Mouse (Mus musculus) midbrain, postnatal 0 days (tissue): Measurements from ENCODE around the gene Celf2. TPM values are rescaled to one million over a fixed set of nuclear protein-coding genes. Genes with fewer than 3 reads are reported as not detected.

Experiments
- ATAC-seq: fragments of 200-750 bp; cut with Nextera tagmentation; 2 replicates; pipeline ENCODE4 v1.8.0; 2017; ENCODE audit warnings: moderate number of reproducible peaks, mild to moderate bottlenecking, moderate TSS enrichment, moderate library complexity; ENCODE audit not compliant: low FRiP score
- DNase-seq: peaks from one replicate; pipeline ENCODE4 v3.0.0-alpha.2; 2015; ENCODE audit warnings: low spot score
- H3K27ac ChIP-seq: fragments of 300-500 bp; sonication (generic); 2 replicates; pipeline ENCODE4 v1.5.1; 2014; ENCODE audit warnings: low read depth, mild to moderate bottlenecking, low read length, mixed read lengths
- H3K27me3 ChIP-seq: fragments of 300-500 bp; sonication (generic); 2 replicates; pipeline ENCODE4 v1.6.1; 2014; ENCODE audit warnings: low read length, control low read depth, mixed read lengths; ENCODE audit not compliant: insufficient read depth
- H3K36me3 ChIP-seq: fragments of 300-500 bp; sonication (generic); 2 replicates; pipeline ENCODE4 v1.6.1; 2014; ENCODE audit warnings: low read length, control low read depth, mixed read lengths; ENCODE audit not compliant: insufficient read depth
- H3K4me1 ChIP-seq: fragments of 300-500 bp; sonication (generic); 2 replicates; pipeline ENCODE4 v1.6.1; 2014; ENCODE audit warnings: mild to moderate bottlenecking, control low read depth, antibody characterized with exemption, low read length, mixed read lengths; ENCODE audit not compliant: insufficient read depth
- H3K4me2 ChIP-seq: fragments of 300-500 bp; sonication (generic); 2 replicates; pipeline ENCODE4 v1.6.1; 2014; ENCODE audit warnings: low read depth, mild to moderate bottlenecking, low read length, mixed read lengths; ENCODE audit not compliant: poor library complexity, severe bottlenecking
- H3K4me3 ChIP-seq: fragments of 300-500 bp; sonication (generic); 2 replicates; pipeline ENCODE4 v1.5.1; 2014; ENCODE audit warnings: low read depth, mild to moderate bottlenecking, low read length, moderate library complexity
- H3K9ac ChIP-seq: fragments of 300-500 bp; sonication (generic); replicated peaks from 2 replicates; pipeline ENCODE4 v1.6.1; 2014; ENCODE audit warnings: mild to moderate bottlenecking, low read length, moderate library complexity, mixed read lengths; ENCODE audit not compliant: poor library complexity, severe bottlenecking
- H3K9me3 ChIP-seq: fragments of 300-500 bp; sonication (generic); 2 replicates; pipeline ENCODE4 v1.6.1; 2016; ENCODE audit warnings: low read length, control low read depth
- CTCF ChIP-seq: IDR thresholded peaks from 2 replicates; pipeline ENCODE4 v1.5.1; 2016; ENCODE audit warnings: antibody characterized with exemption, mild to moderate bottlenecking
- WGBS: fragments of 180-500 bp; shearing (Covaris S2); extraction: QIAGEN DNeasy Blood & Tissue Kit; methylation state at CpG from one replicate; pipeline ENCODE4 v1.1.7; 2014; 5-methylcytosine and 5-hydroxymethylcytosine counted together
- polyA plus RNA-seq: library from polyadenylated mRNA; unstranded; fragments of >200 nt; fragmentation: Nextera tagmentation; extraction: Ambion mirVana; gene quantifications from 2 replicates; pipeline ENCODE4 v1.2.1, GENCODE M21; 2015
- total RNA-seq: library from RNA; depleted of rRNA; stranded (reverse); fragments of >200 nt; gene quantifications from 2 replicates; pipeline ENCODE4 v1.2.3, GENCODE M21; 2014

The Celf2 gene
- total and polyA plus RNA-seq, 2 experiments from 2014 or later: 112 to 135 TPM

DNA sequence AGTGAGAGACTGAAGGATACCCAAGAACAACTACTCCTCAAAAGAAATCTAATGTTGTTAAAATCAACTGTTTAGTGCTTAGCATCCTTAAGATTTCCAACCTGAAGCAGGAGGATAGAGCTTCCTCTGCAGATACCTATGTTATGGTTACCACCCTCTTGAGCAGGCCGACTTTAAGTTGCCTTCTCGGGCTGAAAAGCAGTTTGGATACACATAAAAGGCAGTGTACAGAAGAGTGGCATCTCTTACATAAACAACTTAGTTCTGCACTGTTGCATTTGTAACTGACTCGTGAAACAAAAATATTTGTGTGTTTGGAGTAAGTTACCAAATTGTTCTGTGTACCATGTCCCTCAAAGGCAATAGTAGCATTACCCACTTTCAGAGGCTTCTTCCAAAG, 435.6 kb downstream of the Celf2 start:
- Histone ChIP-seq H3K4me1 (no peaks in the 10 kb centered on the region), H3K27ac (no peak overlapping the region), H3K4me2 (no peak overlapping the region), H3K4me3 (no peak overlapping the region), H3K27me3 (no peaks in the 10 kb centered on the region), H3K9me3 (peaks cover 14% of the 10 kb centered on the region; the same call in 1 of the 2 replicates), H3K9ac (no peak overlapping the region), H3K36me3 (no peaks in the 10 kb centered on the region)
- DNase-seq (no peak), ATAC-seq (no peak)
- no peak for TF ChIP-seq CTCF
- WGBS: 79% methylated on average over 3 of the region's 3 CpGs

DNA sequence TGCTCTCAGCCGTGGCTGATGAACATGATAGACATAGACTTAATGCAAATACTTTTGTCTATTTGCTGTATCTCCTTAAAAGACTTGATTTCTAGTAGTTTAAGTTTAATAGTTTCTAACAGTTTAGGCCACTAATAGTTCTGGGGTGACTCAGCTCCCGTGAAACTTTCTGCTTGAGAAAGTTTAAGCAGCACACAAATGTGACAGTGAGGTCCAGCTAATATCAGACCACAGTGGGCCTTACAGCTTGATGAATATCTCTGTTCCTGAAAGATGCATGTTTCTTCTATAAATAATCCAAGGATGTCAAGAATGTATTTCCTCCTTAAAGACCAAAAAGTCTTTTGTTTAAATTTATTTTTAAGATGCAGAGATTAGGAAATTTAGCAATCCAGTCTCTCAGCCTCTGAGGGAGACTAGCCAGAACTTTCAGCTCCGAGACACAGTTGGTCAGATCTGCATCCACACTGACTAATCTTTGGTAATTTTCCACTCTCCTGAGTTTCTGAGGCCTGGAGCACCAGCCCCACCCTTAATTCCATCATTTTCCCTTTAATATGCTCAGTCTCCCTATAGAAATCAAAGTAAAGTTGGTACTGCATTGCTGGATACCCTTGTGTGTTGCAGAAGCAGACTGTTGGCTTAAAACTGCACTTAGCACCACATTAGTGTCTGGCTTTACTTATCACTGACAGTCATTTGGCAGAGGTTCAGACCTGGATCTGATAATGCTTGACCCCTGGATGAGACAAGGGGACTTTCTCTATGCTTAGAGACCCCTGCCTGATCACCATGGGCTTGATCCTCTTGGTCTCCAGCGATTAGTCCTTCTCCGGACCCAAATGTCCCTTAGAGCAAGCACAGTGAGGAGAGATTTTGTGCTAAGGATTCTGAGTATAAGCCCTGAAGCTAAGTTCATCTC, 436.8 kb downstream of the Celf2 start:
- Histone ChIP-seq H3K36me3 (no peaks in the 10 kb centered on the region), H3K9ac (no peak overlapping the region), H3K27me3 (no peaks in the 10 kb centered on the region), H3K27ac (no peak overlapping the region), H3K4me2 (no peak overlapping the region), H3K4me1 (no peaks in the 10 kb centered on the region), H3K4me3 (no peak overlapping the region), H3K9me3 (peaks cover 14% of the 10 kb centered on the region; the same call in 1 of the 2 replicates)
- no peak for DNase-seq
- no peak for ATAC-seq
- 79% methylated on average over 5 of the region's 5 CpGs for WGBS
- no peak for TF ChIP-seq CTCF

DNA sequence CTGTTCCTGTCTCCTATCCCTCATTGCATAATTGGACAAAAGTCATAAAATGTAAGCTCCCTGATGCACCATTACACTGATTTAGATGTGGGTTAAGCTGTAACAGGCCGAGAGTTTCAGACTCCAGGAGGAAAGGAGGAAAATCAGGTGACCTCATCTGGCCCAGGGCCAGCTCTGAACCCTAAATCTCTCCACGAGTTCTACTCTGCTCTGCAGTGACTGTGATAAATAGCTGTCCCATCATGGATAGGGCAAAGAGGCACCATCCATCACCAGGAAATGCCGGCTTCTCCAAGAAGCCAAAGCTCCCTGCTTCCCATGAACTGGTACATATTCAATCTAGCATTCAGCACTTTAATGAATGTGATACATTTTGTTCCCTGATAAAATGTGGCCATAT, 439.9 kb downstream of the Celf2 start:
- Histone ChIP-seq H3K27me3 (no peaks in the 10 kb centered on the region), H3K36me3 (no peaks in the 10 kb centered on the region), H3K9me3 (no peaks in the 10 kb centered on the region), H3K4me1 (no peaks in the 10 kb centered on the region), H3K4me2 (no peak overlapping the region), H3K27ac (no peak overlapping the region), H3K4me3 (no peak overlapping the region), H3K9ac (no peak overlapping the region)
- ATAC-seq (no peak), DNase-seq (no peak)
- TF ChIP-seq CTCF: no peak
- 73% methylated on average over 3 of the region's 3 CpGs for WGBS

DNA sequence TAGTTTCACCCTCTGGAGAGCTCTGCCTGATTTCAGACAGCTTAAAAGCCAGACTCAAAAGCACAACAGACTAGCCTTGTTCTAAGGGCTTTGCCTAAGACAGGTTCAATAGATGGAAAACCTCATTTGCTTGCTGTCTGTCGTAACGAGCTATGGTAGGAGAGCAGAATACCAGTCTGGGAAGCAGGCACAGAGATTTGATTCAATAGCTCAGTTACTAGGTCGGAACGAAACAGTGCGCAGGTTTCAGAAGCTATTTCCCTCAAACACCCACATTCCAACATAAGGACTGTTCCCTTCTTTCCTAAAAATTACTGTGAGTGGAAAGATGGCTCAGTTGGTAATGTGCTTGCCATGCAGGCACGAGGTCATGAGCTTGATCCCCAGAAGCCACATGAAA, 441.1 kb downstream of the Celf2 start:
- Histone ChIP-seq H3K27ac (no peak overlapping the region), H3K27me3 (no peaks in the 10 kb centered on the region), H3K4me3 (no peak overlapping the region), H3K36me3 (no peaks in the 10 kb centered on the region), H3K9me3 (no peaks in the 10 kb centered on the region), H3K9ac (no peak overlapping the region), H3K4me1 (peaks cover 5% of the 10 kb centered on the region; the same call in 1 of the 2 replicates), H3K4me2 (no peak overlapping the region)
- 72% methylated on average over 6 of the region's 6 CpGs for WGBS
- no peak for DNase-seq
- no peak for ATAC-seq
- TF ChIP-seq CTCF: no peak

DNA sequence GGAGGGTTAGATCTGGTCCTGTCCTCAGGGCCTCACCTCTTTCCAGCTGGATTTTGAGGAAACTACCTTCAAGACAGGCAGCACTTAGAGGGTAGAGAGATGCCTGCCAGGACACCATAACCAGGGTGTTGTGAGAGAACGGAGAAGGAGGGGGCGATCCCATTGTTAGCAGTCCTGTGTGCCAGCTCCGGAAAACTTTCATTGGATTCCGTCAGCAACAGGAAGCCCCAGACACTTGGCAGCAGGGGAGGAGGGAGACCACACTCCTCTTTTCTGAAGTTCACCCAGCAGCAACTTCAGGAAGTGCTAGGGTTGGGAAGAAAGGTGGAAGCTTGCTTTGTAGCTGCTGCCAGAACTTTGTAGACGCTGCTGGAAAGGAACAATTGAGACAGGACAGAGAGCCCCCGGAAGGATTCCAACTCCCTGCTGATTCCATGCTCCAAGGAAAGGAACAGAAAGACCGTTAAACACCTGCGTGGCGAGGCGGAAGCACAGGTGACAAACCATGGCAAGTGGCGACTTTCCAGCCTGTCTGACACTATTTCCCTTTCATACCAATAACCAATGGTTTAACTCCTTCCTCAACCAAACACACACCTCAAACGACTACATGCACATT, 445.7 kb downstream of the Celf2 start:
- DNase-seq: no peak

More for the DNA sequence above, 445.7 kb downstream of the Celf2 start:
- Histone ChIP-seq H3K9ac (no peak overlapping the region), H3K4me3 (no peak overlapping the region), H3K27me3 (no peaks in the 10 kb centered on the region), H3K27ac (peak overlapping the region; percentile 34; the same call in 1 of the 2 replicates), H3K9me3 (no peaks in the 10 kb centered on the region), H3K4me2 (peak overlapping the region; percentile 26), H3K36me3 (no peaks in the 10 kb centered on the region), H3K4me1 (peaks cover 5% of the 10 kb centered on the region; the same call in 1 of the 2 replicates)
- TF ChIP-seq CTCF: no peak
- ATAC-seq: no peak
- WGBS: 21% methylated on average over 12 of the region's 12 CpGs
